Mouse (Mus musculus) testis, adult 2 months (tissue): ENCODE measurements around the gene Tmem87a.

Source experiments
- CTCF ChIP-seq: fragments of 200-500 bp; IDR thresholded peaks from 2 replicates; pipeline ENCODE4 v1.5.1; 2012; ENCODE audit warnings: low read depth, mild to moderate bottlenecking, inconsistent platforms, low read length, moderate library complexity; ENCODE audit not compliant: control insufficient read depth, insufficient read depth, insufficient replicate concordance
- POLR2A ChIP-seq: fragments of 200-500 bp; IDR thresholded peaks from 2 replicates; pipeline ENCODE4 v1.6.1; 2012; ENCODE audit warnings: low read depth, mild to moderate bottlenecking, inconsistent platforms, low read length, moderate library complexity; ENCODE audit not compliant: control insufficient read depth

- TF ChIP-seq CTCF = no peak
- TF ChIP-seq POLR2A = no peak
Observed at GRCm38 (mm10) chr2:120351321-120351720, 52.6 kb downstream of the Tmem87a start.
